Mouse (Mus musculus) 3T3-L1 (cell line): Measurements from ENCODE around the gene Olfr159.
"Not testable (repeated sequence)": the region's sequence is repeated elsewhere in the genome, so short reads cannot be mapped to it uniquely, and the experiment has no call there.

Source experiments
- DNase-seq: peaks from one replicate; pipeline ENCODE4 v3.0.0-alpha.2; 2015; ENCODE audit warnings: low read depth, low spot score

The Olfr159 gene

GRCm38 (mm10) chr4:43770909-43771308 is at the start of gene Olfr159:
Olfr159 (minus strand) TSS chr4:43771009.
- no peak for DNase-seq

- DNase-seq: no peak
Observed at GRCm38 (mm10) chr4:43798936-43799335, 28.1 kb upstream of the Olfr159 start.

- DNase-seq: not testable (repeated sequence)
Observed at GRCm38 (mm10) chr4:43795844-43796243, 25.0 kb upstream of the Olfr159 start.

GRCm38 (mm10) chr4:43795296-43795695 is 24.5 kb upstream of the Olfr159 start:
- no peak for DNase-seq

- DNase-seq: no peak
Observed at GRCm38 (mm10) chr4:43772304-43772703, 1.5 kb upstream of the Olfr159 start.

GRCm38 (mm10) chr4:43771626-43772025 is 817 bp upstream of the Olfr159 start:
- no peak for DNase-seq

- DNase-seq: no peak
Observed at GRCm38 (mm10) chr4:43769374-43769773, 1.4 kb downstream of the Olfr159 start.

GRCm38 (mm10) chr4:43768341-43768740 is 2.5 kb downstream of the Olfr159 start:
- DNase-seq: no peak

GRCm38 (mm10) chr4:43763410-43763809 is 7.4 kb downstream of the Olfr159 start:
- DNase-seq: peak; percentile 83

- no peak for DNase-seq
Observed at GRCm38 (mm10) chr4:43761336-43761735, 9.5 kb downstream of the Olfr159 start.

GRCm38 (mm10) chr4:43760460-43760859 is 10.3 kb downstream of the Olfr159 start:
- peak; percentile 50 for DNase-seq

GRCm38 (mm10) chr4:43759571-43760418 is 11.0 kb downstream of the Olfr159 start:
- DNase-seq: no peak

GRCm38 (mm10) chr4:43757213-43757612 is 13.6 kb downstream of the Olfr159 start:
- DNase-seq: peak; percentile 29

- peak; percentile 75 for DNase-seq
Observed at GRCm38 (mm10) chr4:43745187-43745586, 25.6 kb downstream of the Olfr159 start.

GRCm38 (mm10) chr4:43743099-43743498 is 27.7 kb downstream of the Olfr159 start:
- peak; percentile 59 for DNase-seq

GRCm38 (mm10) chr4:43742637-43743036 is 28.2 kb downstream of the Olfr159 start:
- no peak for DNase-seq

GRCm38 (mm10) chr4:43741526-43741925 is 29.3 kb downstream of the Olfr159 start:
- DNase-seq: no peak

- no peak for DNase-seq
Observed at GRCm38 (mm10) chr4:43738989-43739674, 31.7 kb downstream of the Olfr159 start.

- no peak for DNase-seq
Observed at GRCm38 (mm10) chr4:43737144-43737543, 33.7 kb downstream of the Olfr159 start.

GRCm38 (mm10) chr4:43733186-43733585 is 37.6 kb downstream of the Olfr159 start:
- no peak for DNase-seq

- no peak for DNase-seq
Observed at GRCm38 (mm10) chr4:43732171-43732570, 38.6 kb downstream of the Olfr159 start.

GRCm38 (mm10) chr4:43730750-43731297 is 40.0 kb downstream of the Olfr159 start:
- DNase-seq: no peak
